Mouse (Mus musculus) right cerebral cortex, postnatal 25 days (tissue): ENCODE data around the gene Dnajc30.

ENCODE experiments used
- DNase-seq: peaks from one replicate; pipeline ENCODE4 v3.0.0; 2022

The Dnajc30 gene

DNA sequence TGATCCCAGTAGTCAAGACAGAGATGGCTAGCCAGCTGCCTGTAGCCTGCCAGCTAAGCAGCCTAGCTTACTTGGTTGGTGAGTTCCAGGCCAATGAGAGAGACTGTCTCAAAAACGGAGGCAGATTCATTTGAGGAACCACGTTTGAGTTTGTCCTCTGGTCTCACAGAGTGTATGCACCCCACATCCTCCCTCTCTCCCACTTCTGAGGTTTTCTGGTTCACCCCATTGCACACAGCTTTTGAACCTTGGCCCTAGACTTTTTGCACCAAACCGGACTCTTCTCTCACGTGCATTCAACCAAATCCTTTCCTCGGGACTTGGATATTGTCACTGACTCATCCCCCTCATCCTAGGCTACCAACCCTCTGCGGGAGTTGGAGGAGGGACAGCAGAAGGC is 46.0 kb downstream of the Dnajc30 start:
- DNase-seq: no peak

GRCm38 (mm10) chr5:135113782-135114181 is 49.8 kb downstream of the Dnajc30 start:
- DNase-seq: no peak

DNA sequence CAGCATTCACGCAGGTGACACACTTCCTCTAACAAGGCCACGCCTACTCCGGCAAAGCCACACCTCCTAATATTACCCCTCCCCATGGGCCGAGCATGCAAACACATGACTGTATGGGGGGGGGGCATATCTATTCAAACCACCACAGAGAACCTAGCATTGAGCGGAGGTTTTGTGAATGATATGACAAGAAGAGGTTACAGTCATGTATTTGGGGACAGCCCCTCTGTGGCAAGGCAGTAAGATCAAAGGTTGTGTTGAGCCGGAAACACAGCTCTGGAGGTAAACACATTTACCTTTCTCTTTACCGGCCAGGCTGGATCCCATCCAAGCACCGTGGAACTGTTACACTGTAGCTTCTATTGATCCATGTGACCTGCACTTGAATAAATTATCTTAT is 51.2 kb downstream of the Dnajc30 start:
- DNase-seq: no peak
